Mouse (Mus musculus): ENCODE measurements at regions not wholly inside any gene's neighbourhood (a gene's known extent, or its start where the extent isn't known, plus 50 kb on each side); places are given as distances from the start of the nearest gene placed in this dataset.

DNA sequence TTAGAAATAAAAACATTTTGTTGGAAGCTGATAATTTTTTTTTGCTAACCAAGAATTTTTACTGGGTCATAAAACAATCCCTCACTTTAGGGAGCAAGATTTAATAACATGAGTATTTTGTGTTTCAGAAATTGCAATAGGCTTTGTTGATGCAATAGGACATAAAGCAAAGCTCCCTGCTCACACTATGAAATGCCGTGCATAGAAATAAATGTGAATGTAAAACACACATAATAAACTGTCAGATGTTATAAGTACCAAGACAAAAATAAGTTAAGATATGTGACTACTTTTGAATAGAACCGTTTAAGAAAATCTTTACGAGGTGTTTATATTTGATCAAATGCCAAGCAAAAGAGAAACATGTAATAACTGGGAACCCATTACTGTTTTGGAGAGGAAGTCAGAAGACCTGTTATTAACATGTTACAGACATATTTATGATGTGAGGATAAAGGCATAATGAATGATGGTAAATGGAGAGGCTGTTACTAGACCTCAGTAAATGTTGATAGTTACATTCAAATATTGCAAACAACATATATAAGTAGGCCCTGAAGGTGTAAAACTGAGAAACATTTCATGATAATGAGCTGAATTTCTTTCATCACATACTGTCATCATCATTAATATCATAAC, 110.9 kb upstream of the Gm4301 start:
- no peaks in the 10 kb centered on the region for H3K27me3 ChIP-seq (ENCODE audit: insufficient read depth, low read length)
- no peak for DNase-seq (ENCODE audit: low spot score)
- H3K4me1 ChIP-seq (ENCODE audit: insufficient read depth, low read length) = no peaks in the 10 kb centered on the region
- no peak overlapping the region for H3K9ac ChIP-seq (replicated peaks; ENCODE audit: low read length)
- H3K27ac ChIP-seq = no peak overlapping the region
- no peak overlapping the region for H3K4me3 ChIP-seq (ENCODE audit: low read length)
- H3K4me2 ChIP-seq (ENCODE audit: low read depth, low read length) = no peak overlapping the region
- 85% methylated on average over 3 of the region's 3 CpGs for WGBS
- H3K9me3 ChIP-seq (ENCODE audit: low read length) = no peaks in the 10 kb centered on the region
- H3K36me3 ChIP-seq (ENCODE audit: insufficient read depth, low read length) = no peaks in the 10 kb centered on the region
- TF ChIP-seq CTCF (IDR thresholded peaks at IDR 0.05; ENCODE audit: low read depth) = no peak
- no peak for ATAC-seq

DNA sequence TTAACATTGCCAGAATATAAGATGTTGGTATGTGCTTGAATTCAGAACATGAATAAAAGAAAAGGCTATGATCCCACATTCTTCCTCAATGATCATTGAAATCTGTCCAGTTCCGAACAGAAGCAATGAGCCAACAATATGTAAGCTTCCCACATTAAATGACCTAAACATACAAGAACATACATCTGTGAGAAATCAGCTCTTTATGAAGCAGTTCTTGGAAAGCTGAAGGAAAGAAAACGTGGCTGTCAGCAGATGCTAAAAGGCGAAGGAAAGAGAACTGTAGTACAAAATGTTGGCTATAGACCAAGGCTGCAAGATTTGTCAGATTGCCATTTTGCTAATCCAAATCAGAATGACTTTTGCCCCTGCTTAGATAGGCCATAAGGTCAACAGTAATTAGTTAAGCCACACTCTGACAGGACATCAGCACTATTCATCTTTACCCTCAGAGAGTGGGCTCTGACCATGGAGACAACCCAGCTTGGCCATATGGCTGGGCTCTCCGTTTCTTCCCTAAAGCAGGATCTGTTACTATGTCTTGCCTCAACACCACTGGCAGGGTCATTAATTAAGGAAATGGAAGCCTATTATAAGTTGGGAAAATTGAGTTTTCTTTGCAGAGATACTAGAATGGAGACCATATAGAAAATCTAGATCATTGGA, 76.1 kb upstream of the Gm4301 start:
- 68% methylated on average over 4 of the region's 4 CpGs for WGBS
- no peak overlapping the region for H3K27ac ChIP-seq
- H3K9me3 ChIP-seq (ENCODE audit: low read length) = no peaks in the 10 kb centered on the region
- no peak overlapping the region for H3K4me3 ChIP-seq (ENCODE audit: low read length)
- ATAC-seq (no peak), DNase-seq (ENCODE audit: low spot score) (no peak)
- TF ChIP-seq CTCF (IDR thresholded peaks at IDR 0.05; ENCODE audit: low read depth) = no peak
- H3K36me3 ChIP-seq (ENCODE audit: insufficient read depth, low read length) = no peaks in the 10 kb centered on the region
- H3K27me3 ChIP-seq (ENCODE audit: insufficient read depth, low read length) = no peaks in the 10 kb centered on the region
- H3K4me2 ChIP-seq (ENCODE audit: low read depth, low read length) = no peak overlapping the region
- no peak overlapping the region for H3K9ac ChIP-seq (replicated peaks; ENCODE audit: low read length)
- H3K4me1 ChIP-seq (ENCODE audit: insufficient read depth, low read length) = no peaks in the 10 kb centered on the region

DNA sequence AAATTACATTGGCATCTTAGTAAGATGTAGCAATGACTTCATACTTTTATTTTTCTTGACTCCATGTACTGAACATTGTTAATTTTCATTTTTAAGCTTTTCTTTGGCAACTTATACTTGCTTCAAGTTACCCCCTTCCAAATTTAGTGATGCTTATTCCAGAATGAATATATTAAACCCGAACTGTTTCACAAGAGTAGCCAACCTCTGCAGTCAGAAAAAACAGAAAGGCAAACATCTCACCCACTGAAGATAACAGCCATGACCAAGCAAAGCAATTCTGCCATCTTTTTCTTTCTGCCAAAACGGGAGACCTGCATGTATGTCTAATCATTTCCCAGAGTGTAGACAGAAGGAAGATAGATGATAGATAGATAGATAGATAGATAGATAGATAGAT, 72.0 kb upstream of the Gm4301 start:
- Histone ChIP-seq H3K36me3 (ENCODE audit: insufficient read depth, low read length) (no peaks in the 10 kb centered on the region), H3K9ac (replicated peaks; ENCODE audit: low read length) (no peak overlapping the region), H3K9me3 (ENCODE audit: low read length) (no peaks in the 10 kb centered on the region), H3K27ac (no peak overlapping the region), H3K4me3 (ENCODE audit: low read length) (no peak overlapping the region), H3K4me2 (ENCODE audit: low read depth, low read length) (no peak overlapping the region), H3K4me1 (ENCODE audit: insufficient read depth, low read length) (no peaks in the 10 kb centered on the region), H3K27me3 (ENCODE audit: insufficient read depth, low read length) (no peaks in the 10 kb centered on the region)
- no peak for TF ChIP-seq CTCF (IDR thresholded peaks at IDR 0.05; ENCODE audit: low read depth)
- DNase-seq (ENCODE audit: low spot score) = no peak
- WGBS = 53% methylated on average over 2 of the region's 2 CpGs
- no peak for ATAC-seq

DNA sequence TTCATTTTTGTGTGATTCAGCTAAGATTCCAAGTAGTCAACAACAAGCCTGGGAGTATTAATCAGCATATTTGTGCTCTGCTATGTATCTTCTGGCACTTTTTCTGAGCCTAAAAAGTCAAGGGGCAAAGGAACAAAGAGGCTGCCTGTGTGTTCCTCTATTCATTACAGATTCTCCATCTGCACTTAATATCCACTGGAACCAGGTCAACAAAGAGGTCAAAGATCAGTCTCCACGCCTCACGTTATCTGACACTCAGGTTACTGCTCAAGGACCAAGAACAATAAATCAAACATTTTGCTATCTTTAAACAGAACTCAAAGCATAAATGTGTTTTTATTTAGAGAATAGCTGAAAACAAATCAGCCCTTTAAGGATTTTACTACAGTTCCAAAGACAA, 71.4 kb upstream of the Gm4301 start:
- TF ChIP-seq CTCF (IDR thresholded peaks at IDR 0.05; ENCODE audit: low read depth) = no peak
- ATAC-seq = no peak
- WGBS = 31% methylated on average over 2 of the region's 2 CpGs

DNA sequence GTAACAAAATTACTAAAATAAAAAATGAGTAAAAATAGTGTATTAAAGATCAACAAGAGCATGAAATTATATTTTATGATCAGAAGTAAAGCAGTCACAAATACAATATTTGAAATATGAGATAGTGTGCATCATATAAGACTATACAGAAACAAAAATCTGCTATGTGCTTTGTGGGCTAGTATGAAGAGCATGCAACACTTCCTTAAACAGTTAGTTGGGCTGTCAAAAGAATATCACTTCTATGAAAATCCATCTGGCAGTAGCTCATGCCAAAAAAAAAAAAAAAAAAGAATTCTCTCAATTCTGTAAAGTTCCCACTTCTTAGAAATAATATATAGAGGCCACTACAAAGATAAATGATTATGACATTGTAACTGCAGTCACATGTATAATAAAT, 53.0 kb upstream of the Gm4301 start:
- no peak for ATAC-seq
- DNase-seq (ENCODE audit: low spot score) = no peak
- no peaks in the 10 kb centered on the region for H3K27me3 ChIP-seq (ENCODE audit: insufficient read depth, low read length)
- no peaks in the 10 kb centered on the region for H3K36me3 ChIP-seq (ENCODE audit: insufficient read depth, low read length)
- H3K4me1 ChIP-seq (ENCODE audit: insufficient read depth, low read length) = no peaks in the 10 kb centered on the region
- H3K9me3 ChIP-seq (ENCODE audit: low read length) = no peaks in the 10 kb centered on the region
- H3K4me3 ChIP-seq (ENCODE audit: low read length) = no peak overlapping the region
- H3K4me2 ChIP-seq (ENCODE audit: low read depth, low read length) = no peak overlapping the region
- TF ChIP-seq CTCF (IDR thresholded peaks at IDR 0.05; ENCODE audit: low read depth) = no peak
- no peak overlapping the region for H3K9ac ChIP-seq (replicated peaks; ENCODE audit: low read length)
- no peak overlapping the region for H3K27ac ChIP-seq

More for the DNA sequence above, 71.4 kb upstream of the Gm4301 start:
- no peaks in the 10 kb centered on the region for H3K4me1 ChIP-seq (ENCODE audit: insufficient read depth, low read length)
- no peaks in the 10 kb centered on the region for H3K27me3 ChIP-seq (ENCODE audit: insufficient read depth, low read length)
- H3K4me2 ChIP-seq (ENCODE audit: low read depth, low read length) = no peak overlapping the region
- H3K36me3 ChIP-seq (ENCODE audit: insufficient read depth, low read length) = no peaks in the 10 kb centered on the region
- DNase-seq (ENCODE audit: low spot score) = no peak
- H3K27ac ChIP-seq = no peak overlapping the region
- H3K9ac ChIP-seq (replicated peaks; ENCODE audit: low read length) = no peak overlapping the region
- H3K4me3 ChIP-seq (ENCODE audit: low read length) = no peak overlapping the region
- H3K9me3 ChIP-seq (ENCODE audit: low read length) = no peaks in the 10 kb centered on the region

All from hindbrain, postnatal 0 days (tissue).